Mouse (Mus musculus) liver, embryonic 14.5 days (tissue): ENCODE measurements around the gene Dnaic1.

Experiments
- CTCF ChIP-seq: IDR thresholded peaks from 2 replicates; pipeline ENCODE4 v1.5.1; 2016; ENCODE audit warnings: antibody characterized with exemption, low read depth, control low read depth
- EP300 ChIP-seq: IDR thresholded peaks from 2 replicates; pipeline ENCODE4 v1.6.1; 2016; ENCODE audit warnings: antibody characterized with exemption, low read depth

DNA sequence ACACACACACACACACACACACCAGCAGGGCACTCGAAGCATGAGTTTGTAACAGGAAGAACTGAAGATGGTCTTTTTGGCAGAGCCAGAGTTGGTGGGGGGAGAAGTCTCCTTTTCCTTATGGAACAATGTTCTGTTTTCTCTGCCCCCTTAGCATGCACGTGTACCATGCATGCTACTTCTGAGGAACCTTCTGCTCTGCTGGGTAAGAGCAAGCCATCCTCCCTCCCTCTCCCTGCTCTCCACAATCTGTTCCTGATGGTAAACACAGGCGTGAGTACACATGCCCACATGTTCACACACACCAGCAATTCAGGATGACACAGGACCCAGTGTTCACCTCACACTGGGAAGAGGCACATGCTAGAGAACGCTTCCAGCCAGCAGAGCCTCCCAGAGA lies 111.6 kb downstream of the Dnaic1 start:
- TF ChIP-seq EP300 (no peak), CTCF (no peak)
